Mouse (Mus musculus) monocyte, adult 59 days (primary cell): ENCODE measurements around the gene Capn1. TPM values are rescaled to one million over a fixed set of nuclear protein-coding genes. Genes with fewer than 3 reads are reported as not detected.

ENCODE experiments used
- total RNA-seq, 2 experiments: library from RNA; stranded (reverse); gene quantifications; one replicate each; pipeline ENCODE4 v1.2.4; 2023

The Capn1 gene
- 10 to 100 TPM; 64.1 to 69.8 TPM for total RNA-seq

GRCm38 (mm10) chr19:6015511-6016315, at the start of gene Capn1:
Capn1 (minus strand) TSS chr19:6015897.

GRCm38 (mm10) chr19:6061021-6061533, 45.4 kb upstream of the Capn1 start, which contains the start of gene Znhit2:
Znhit2 (plus strand) TSS chr19:6061192.

GRCm38 (mm10) chr19:6057313-6058096, 41.8 kb upstream of the Capn1 start, which contains the start of the genes Mrpl49 and Fau:
Mrpl49 (minus strand) TSS chr19:6057785.
Fau (plus strand) TSS chr19:6057844.

GRCm38 (mm10) chr19:6046294-6047153, 30.8 kb upstream of the Capn1 start, which contains the start of gene Syvn1:
Syvn1 (plus strand) TSS chr19:6046576.

GRCm38 (mm10) chr19:5986043-5986442, 29.7 kb downstream of the Capn1 start, which contains the start of gene Slc22a20:
Slc22a20 (minus strand) TSS chr19:5986143.

GRCm38 (mm10) chr19:5963883-5964562, 51.7 kb downstream of the Capn1 start, which contains the start of gene Pola2:
Pola2 (minus strand) TSS chr19:5964202.

Other genes starting within 250 kb of the Capn1 start
- 100 to 1,000 TPM in 1 of 2 experiments, 10 to 100 TPM in 1; 92.2 to 100 TPM for gene Scyl1, start 244.5 kb downstream of the Capn1 start, total RNA-seq
- 10 to 100 TPM; 80.4 to 88.1 TPM for gene Frmd8, start 140.6 kb downstream of the Capn1 start, total RNA-seq
- 10 to 100 TPM; 77.6 to 84.5 TPM for gene Slc25a45, start 138.1 kb downstream of the Capn1 start, total RNA-seq
- 1 to 10 TPM; 1.1 to 1.6 TPM for gene Tigd3, start 121.7 kb downstream of the Capn1 start, total RNA-seq
- gene Dpf2, start 102.9 kb downstream of the Capn1 start, total RNA-seq, result 100 to 1,000 TPM; 131 to 160 TPM
- gene Cdc42ep2, start 91.1 kb downstream of the Capn1 start, total RNA-seq, result 10 to 100 TPM; 40.3 to 51.9 TPM
- gene Pola2, start 51.7 kb downstream of the Capn1 start, total RNA-seq, result 10 to 100 TPM; 29.1 to 38.4 TPM
- not detected for gene Slc22a20, start 29.8 kb downstream of the Capn1 start, total RNA-seq
- 10 to 100 TPM; 56.0 to 57.8 TPM for gene Syvn1, start 30.7 kb upstream of the Capn1 start, total RNA-seq
- gene Mrpl49, start 41.9 kb upstream of the Capn1 start, total RNA-seq, result 10 to 100 TPM; 15.0 to 15.8 TPM
- gene Fau, start 41.9 kb upstream of the Capn1 start, total RNA-seq, result 1,000 to 10,000 TPM; 2,789 to 3,006 TPM
- gene Znhit2, start 45.3 kb upstream of the Capn1 start, total RNA-seq, result 10 to 100 TPM; 13.9 to 14.4 TPM
- gene Tm7sf2, start 52.5 kb upstream of the Capn1 start, total RNA-seq, result 10 to 100 TPM; 16.3 to 21.0 TPM
- gene Vps51, start 61.3 kb upstream of the Capn1 start, total RNA-seq, result 100 to 1,000 TPM; 118 to 121 TPM
- gene Tmem262, start 64.1 kb upstream of the Capn1 start, total RNA-seq, result not detected
- gene Gm28374, start 66.4 kb upstream of the Capn1 start, total RNA-seq, result 1 to 10 TPM in 1 of 2 experiments, not detected in 1; 1.5 TPM
- gene Zfpl1, start 69.1 kb upstream of the Capn1 start, total RNA-seq, result 10 to 100 TPM; 43.3 to 45.6 TPM
- gene Cdca5, start 69.1 kb upstream of the Capn1 start, total RNA-seq, result 1 to 10 TPM in 1 of 2 experiments, under 1 TPM in 1; 0.85 to 1.2 TPM
- 1 to 10 TPM in 1 of 2 experiments, not detected in 1; 1.2 TPM for gene AC131692.1, start 78.5 kb upstream of the Capn1 start, total RNA-seq
- gene Naaladl1, start 89.9 kb upstream of the Capn1 start, total RNA-seq, result not detected
- 10 to 100 TPM; 10.7 to 11.4 TPM for gene Sac3d1, start 102.8 kb upstream of the Capn1 start, total RNA-seq
- gene Snx15, start 112.4 kb upstream of the Capn1 start, total RNA-seq, result 10 to 100 TPM; 18.9 to 20.3 TPM
- 1 to 10 TPM; 4.1 to 9.4 TPM for gene Batf2, start 125.1 kb upstream of the Capn1 start, total RNA-seq
- gene Arl2, start 125.7 kb upstream of the Capn1 start, total RNA-seq, result 10 to 100 TPM; 16.4 to 17.6 TPM
- gene Majin, start 168.5 kb upstream of the Capn1 start, total RNA-seq, result under 1 TPM in 1 of 2 experiments, not detected in 1; 0.67 TPM
- not detected for gene Gpha2, start 210.5 kb upstream of the Capn1 start, total RNA-seq
- 10 to 100 TPM; 17.2 to 18.4 TPM for gene Ppp2r5b, start 220.0 kb upstream of the Capn1 start, total RNA-seq
- 100 to 1,000 TPM; 176 to 243 TPM for gene Atg2a, start 225.8 kb upstream of the Capn1 start, total RNA-seq